ENCODE assay signal across 8 mouse cellular contexts in genomic region chr2:32847468-32847821, GRCm38 (mm10). TPM values are rescaled to one million over a fixed set of nuclear protein-coding genes. Genes with fewer than 3 reads are reported as not detected.
DNase-seq lines count a peak whose midpoint lies in the region; ATAC-seq and TF ChIP-seq lines count a peak whose summit lies in the region.

No protein-coding gene starts in this region.

- peak; percentile 7; the same call in 1 of the 2 replicates for ATAC-seq in frontal cortex, adult (ENCODE audit: low TSS enrichment)
- no peak for ATAC-seq in forebrain, postnatal 0 days
- peak; percentile 23; the same call in 1 of the 2 replicates for ATAC-seq in megakaryocyte, adult 5-6 weeks (ENCODE audit: poor library complexity, severe bottlenecking)
- no peak for ATAC-seq in granulocyte monocyte progenitor cell, adult 5-6 weeks (replicated peaks; ENCODE audit: poor library complexity, severe bottlenecking)

- no peaks in the 10 kb centered on the region for H3K79me2 ChIP-seq in CH12.LX (replicated peaks; ENCODE audit: control insufficient read depth, extremely low read depth, insufficient read depth, poor library complexity, severe bottlenecking)

- TF ChIP-seq POLR2A in CH12.LX (IDR thresholded peaks at IDR 0.05; ENCODE audit: low read depth, low read length), result no peak

- H3K27ac ChIP-seq in CH12.LX (ENCODE audit: insufficient read depth, low read depth), result no peak overlapping the region
- no peak overlapping the region for H3K27ac ChIP-seq in forebrain, postnatal 0 days (ENCODE audit: low read depth, low read length)

- in situ Hi-C loops in CH12.LX (cut with MboI; ENCODE audit: low pct_ligation_motif_present, low pct_unique_long_range_greater_than_20kb, low sequenced_read_pairs), result no loop called here

- DNase-seq in frontal cortex, postnatal 25 days (ENCODE audit: low spot score in 2 of 2), result no peak
- no peak for DNase-seq in CH12.LX (ENCODE audit: extremely low read depth)
- DNase-seq in forebrain, postnatal 0 days, result no peak
- DNase-seq in left cerebral cortex, postnatal 4 days, result no peak
- no peak for DNase-seq in cerebellum, adult 9-11 months

- peak overlapping the region in 2 of 3 experiments; percentile 9 to 70 for H3K4me3 ChIP-seq in CH12.LX (replicated peaks in 1 of 3; ENCODE audit: low read depth in 2 of 3, low read length in 2 of 3, poor library complexity in 1 of 3)
- peak overlapping the region; percentile 74 for H3K4me3 ChIP-seq in forebrain, postnatal 0 days (ENCODE audit: low read depth, low read length)

- no peak for TF ChIP-seq EP300 in CH12.LX (IDR thresholded peaks at IDR 0.05; ENCODE audit: low read length)

- 46% methylated on average over 6 of the region's 6 CpGs for WGBS in forebrain, postnatal 0 days

- H3K27me3 ChIP-seq in CH12.LX (replicated peaks), result peaks cover 3% of the 10 kb centered on the region
- no peaks in the 10 kb centered on the region for H3K27me3 ChIP-seq in forebrain, postnatal 0 days (ENCODE audit: insufficient read depth, low read length)

- TF ChIP-seq CTCF in CH12.LX (conservative IDR thresholded peaks at IDR 0.05 in 1 of 2, IDR thresholded peaks at IDR 0.05 in 1 of 2; ENCODE audit: low read depth in 2 of 2, low read length in 2 of 2), result no peak
- TF ChIP-seq CTCF in forebrain, postnatal 0 days (IDR thresholded peaks at IDR 0.05; ENCODE audit: low read depth), result no peak

- peak overlapping the region; percentile 83 for H3K4me2 ChIP-seq in CH12.LX (ENCODE audit: insufficient read depth, low read depth, poor library complexity, severe bottlenecking)
- H3K4me2 ChIP-seq in forebrain, postnatal 0 days (ENCODE audit: low read depth), result peak overlapping the region; percentile 60

- dilution Hi-C loops in CH12.LX (cut with MboI; ENCODE audit: extremely low pct_ligation_motif_present, extremely low pct_unique_long_range_greater_than_20kb, low sequenced_read_pairs), result no loop called here

- H3K4me1 ChIP-seq in CH12.LX (ENCODE audit: control insufficient read depth in 1 of 2, insufficient read depth in 2 of 2), result peaks cover 3 to 20% of the 10 kb centered on the region in 2 experiments; a peak in 2 of 4 replicates
- H3K4me1 ChIP-seq in forebrain, postnatal 0 days (ENCODE audit: insufficient read depth), result peaks cover 3% of the 10 kb centered on the region; the same call in 1 of the 2 replicates

- no peak for TF ChIP-seq RAD21 in CH12.LX (IDR thresholded peaks at IDR 0.05; ENCODE audit: low read depth, low read length)

- no peak overlapping the region; the same call in 1 of the 2 replicates for H3K9ac ChIP-seq in CH12.LX (ENCODE audit: insufficient read depth, low read depth)
- peak overlapping the region; percentile 90; the same call in 1 of the 2 replicates for H3K9ac ChIP-seq in forebrain, postnatal 0 days

- no peaks in the 10 kb centered on the region for H3K9me3 ChIP-seq in CH12.LX (replicated peaks; ENCODE audit: low read length)
- no peaks in the 10 kb centered on the region for H3K9me3 ChIP-seq in forebrain, postnatal 0 days (ENCODE audit: low read length)

- no peaks in the 10 kb centered on the region for H3K36me3 ChIP-seq in CH12.LX (replicated peaks in 1 of 2; ENCODE audit: control insufficient read depth in 1 of 2, insufficient read depth in 1 of 2, low read length in 1 of 2)
- no peaks in the 10 kb centered on the region for H3K36me3 ChIP-seq in forebrain, postnatal 0 days (ENCODE audit: insufficient read depth)

- intact Hi-C loops in left cerebral cortex, postnatal 4 days (cut with DNase I), result loop anchor here (5.0 kb wide), 1 partner anchor 135 kb away; the partner anchor contains the start of gene Cdk9

TF ChIP-seq in CH12.LX, 34 proteins besides CTCF, POLR2A, EP300 and RAD21:
- TF ChIP-seq USF1 (IDR thresholded peaks at IDR 0.05; ENCODE audit: low read depth, low read length) (no peak), SIN3A (IDR thresholded peaks at IDR 0.05; ENCODE audit: low read length) (no peak), GABPA (IDR thresholded peaks at IDR 0.05; ENCODE audit: insufficient replicate concordance, low read depth, low read length) (no peak), ZKSCAN1 (IDR thresholded peaks at IDR 0.05; ENCODE audit: borderline replicate concordance, low read depth, low read length) (no peak), USF2 (conservative IDR thresholded peaks at IDR 0.05; ENCODE audit: low read depth, low read length) (no peak), ZNF384 (IDR thresholded peaks at IDR 0.05; ENCODE audit: low read depth, low read length) (no peak), MAZ (IDR thresholded peaks at IDR 0.05; ENCODE audit: low read depth, low read length) (no peak), NRF1 (IDR thresholded peaks at IDR 0.05; ENCODE audit: low read depth, low read length) (no peak), SMC3 (IDR thresholded peaks at IDR 0.05; ENCODE audit: low read depth, low read length) (no peak), MEF2A (IDR thresholded peaks at IDR 0.05; ENCODE audit: borderline replicate concordance, low read depth, low read length) (no peak), POLR2AphosphoS2 (IDR thresholded peaks at IDR 0.05; ENCODE audit: low read depth, low read length) (no peak), ZMIZ1 (IDR thresholded peaks at IDR 0.05; ENCODE audit: low read depth, low read length) (no peak), NELFE (IDR thresholded peaks at IDR 0.05; ENCODE audit: low read depth, low read length) (no peak), PAX5 (IDR thresholded peaks at IDR 0.05; ENCODE audit: low read length) (no peak), MAFK (IDR thresholded peaks at IDR 0.05; ENCODE audit: insufficient replicate concordance, low read length) (no peak), TCF12 (IDR thresholded peaks at IDR 0.05; ENCODE audit: low read depth, low read length) (no peak), MYC (IDR thresholded peaks at IDR 0.05; ENCODE audit: low read depth, low read length) (no peak), TBP (conservative IDR thresholded peaks at IDR 0.05; ENCODE audit: low read depth, low read length) (no peak)
TF ChIP-seq in CH12.LX: peak in this region for 0.

RNA-seq across cellular contexts. Expression of gene Stxbp1, which starts 0.4 kb away (rescaled TPM):
- 1.4 and 2.5 TPM in 2 replicates for total RNA-seq in CH12.LX (2012; rRNA removed)
- total RNA-seq in CH12.LX (2014; rRNA removed), result 1.5 and 1.6 TPM in 2 replicates
- polyA plus RNA-seq in CH12.LX (2012; ENCODE audit: insufficient read length, low read depth), result 8.3 and 10.4 TPM in 2 replicates
- 109 and 135 TPM in 2 replicates for total RNA-seq in forebrain, postnatal 0 days (2014; rRNA removed)
- 268 and 350 TPM in 2 replicates for polyA plus RNA-seq in forebrain, postnatal 0 days (2015; fragmentation: Nextera tagmentation; extraction: Ambion mirVana)
- 0.09 and 0.30 TPM in 2 replicates for total RNA-seq in megakaryocyte, adult 5-6 weeks (2015)
- 0.48 and 1.3 TPM in 2 replicates for total RNA-seq in megakaryocyte, adult 5-6 weeks (2017)
- total RNA-seq in granulocyte monocyte progenitor cell, adult 5-6 weeks (2014; fragmentation: Nextera tagmentation), result 3.5 and 6.3 TPM in 2 replicates
- 1.3 and 1.6 TPM in 2 replicates for total RNA-seq in granulocyte monocyte progenitor cell, adult 5-6 weeks (2017)
- 100 to 1,000 TPM; 557 to 578 TPM for total RNA-seq in left cerebral cortex, postnatal 4 days (2021)

RNA-seq across cellular contexts. Expression of gene Fam129b, which starts 28.5 kb away (rescaled TPM):
- total RNA-seq in CH12.LX (2012; rRNA removed), result 0.55 and 0.80 TPM in 2 replicates
- total RNA-seq in CH12.LX (2014; rRNA removed), result 0.19 and 0.26 TPM in 2 replicates
- 0.49 and 0.50 TPM in 2 replicates for polyA plus RNA-seq in CH12.LX (2012; ENCODE audit: insufficient read length, low read depth)
- 38.1 and 43.9 TPM in 2 replicates for total RNA-seq in forebrain, postnatal 0 days (2014; rRNA removed)
- polyA plus RNA-seq in forebrain, postnatal 0 days (2015; fragmentation: Nextera tagmentation; extraction: Ambion mirVana), result 26.6 and 27.7 TPM in 2 replicates
- 18.4 and 20.9 TPM in 2 replicates for total RNA-seq in megakaryocyte, adult 5-6 weeks (2015)
- 38.3 and 40.7 TPM in 2 replicates for total RNA-seq in megakaryocyte, adult 5-6 weeks (2017)
- total RNA-seq in granulocyte monocyte progenitor cell, adult 5-6 weeks (2014; fragmentation: Nextera tagmentation), result 7.9 and 20.5 TPM in 2 replicates
- 6.2 and 9.6 TPM in 2 replicates for total RNA-seq in granulocyte monocyte progenitor cell, adult 5-6 weeks (2017)
- total RNA-seq in left cerebral cortex, postnatal 4 days (2021), result 10 to 100 TPM; 55.1 to 63.3 TPM

Comparison
In these comparisons a context has a peak if more than half of its experiments do, and no peak if none do; other contexts are left out.
1. ATAC-seq: peak in frontal cortex, adult (single experiment) and megakaryocyte, adult 5-6 weeks (single experiment); none in forebrain, postnatal 0 days (single experiment) and granulocyte monocyte progenitor cell, adult 5-6 weeks (single experiment).
2. RNA of gene Stxbp1, which starts 0.4 kb away (total RNA-seq): 557 to 578 TPM in left cerebral cortex, postnatal 4 days and 109 to 135 TPM in forebrain, postnatal 0 days; 1.3 to 6.3 TPM in granulocyte monocyte progenitor cell, adult 5-6 weeks, 1.4 to 2.5 TPM in CH12.LX and 0.09 to 1.3 TPM in megakaryocyte, adult 5-6 weeks; every median in the first group is over 10 times any median in the second.